Mouse (Mus musculus) c-Kit-negative CD71-positive TER-119-positive erythroid progenitor cells, embryonic 14.5 days (primary cell): ENCODE results near the gene Tenm4.

Experiments
- DNase-seq: peaks from one replicate; pipeline ENCODE4 v3.0.0-alpha.2; 2013; ENCODE audit warnings: low read depth, low spot score

Gene Tenm4

GRCm38 (mm10) chr7:96203812-96204560, 32.9 kb downstream of the Tenm4 start:
- DNase-seq: no peak

GRCm38 (mm10) chr7:96204809-96205350, 33.8 kb downstream of the Tenm4 start:
- no peak for DNase-seq

- no peak for DNase-seq
These were observed 36.0 kb downstream of the Tenm4 start for GRCm38 (mm10) chr7:96207071-96207470.

GRCm38 (mm10) chr7:96209783-96210524, 38.9 kb downstream of the Tenm4 start:
- DNase-seq: no peak

GRCm38 (mm10) chr7:96210525-96211369, 39.7 kb downstream of the Tenm4 start:
- no peak for DNase-seq

- no peak for DNase-seq
These were observed 40.6 kb downstream of the Tenm4 start for GRCm38 (mm10) chr7:96211618-96212021.

- DNase-seq: no peak
These were observed 41.2 kb downstream of the Tenm4 start for GRCm38 (mm10) chr7:96212224-96212591.

GRCm38 (mm10) chr7:96212592-96213541, 41.8 kb downstream of the Tenm4 start:
- DNase-seq: no peak

GRCm38 (mm10) chr7:96213741-96214140, 42.7 kb downstream of the Tenm4 start:
- DNase-seq: no peak

GRCm38 (mm10) chr7:96214876-96215275, 43.8 kb downstream of the Tenm4 start:
- DNase-seq: no peak

GRCm38 (mm10) chr7:96215894-96216509, 45.0 kb downstream of the Tenm4 start:
- DNase-seq: no peak

GRCm38 (mm10) chr7:96219386-96219785, 48.3 kb downstream of the Tenm4 start:
- no peak for DNase-seq

GRCm38 (mm10) chr7:96220647-96221046, 49.6 kb downstream of the Tenm4 start:
- DNase-seq: no peak

GRCm38 (mm10) chr7:96222569-96222968, 51.5 kb downstream of the Tenm4 start:
- DNase-seq: no peak

- no peak for DNase-seq
These were observed 57.7 kb downstream of the Tenm4 start for GRCm38 (mm10) chr7:96228562-96229268.

- DNase-seq: no peak
These were observed 59.1 kb downstream of the Tenm4 start for GRCm38 (mm10) chr7:96230006-96230719.

GRCm38 (mm10) chr7:96230720-96231241, 59.7 kb downstream of the Tenm4 start:
- DNase-seq: no peak

GRCm38 (mm10) chr7:96235847-96236246, 64.8 kb downstream of the Tenm4 start:
- DNase-seq: no peak

- DNase-seq: no peak
These were observed 69.6 kb downstream of the Tenm4 start for GRCm38 (mm10) chr7:96240661-96241060.
